Mouse (Mus musculus): ENCODE data around the gene Lnx2. TPM values are rescaled to one million over a fixed set of nuclear protein-coding genes. Genes with fewer than 3 reads are reported as not detected.
A peak's percentile ranks its signal among the peaks of the same experiment; 100 is the strongest.

Lnx2 gene
- polyA plus RNA-seq, 1 experiment = 9.5 TPM

GRCm38 (mm10) chr5:147077305-147078034 lies 1.1 kb upstream of the Lnx2 start:
- H3K4me3 ChIP-seq (ENCODE audit: control insufficient read depth, low read depth, low read length) = peak overlapping the region; percentile 94
- H3K27ac ChIP-seq (ENCODE audit: control insufficient read depth, insufficient read depth, low read depth, low read length) = peak overlapping the region; percentile 85
- peak; percentile 86 for TF ChIP-seq POLR2A (IDR thresholded peaks at IDR 0.05; ENCODE audit: control insufficient read depth, low read depth, low read length)
- TF ChIP-seq CTCF (IDR thresholded peaks at IDR 0.05; ENCODE audit: control insufficient read depth, insufficient read depth, insufficient replicate concordance, low read depth, low read length) = no peak

DNA sequence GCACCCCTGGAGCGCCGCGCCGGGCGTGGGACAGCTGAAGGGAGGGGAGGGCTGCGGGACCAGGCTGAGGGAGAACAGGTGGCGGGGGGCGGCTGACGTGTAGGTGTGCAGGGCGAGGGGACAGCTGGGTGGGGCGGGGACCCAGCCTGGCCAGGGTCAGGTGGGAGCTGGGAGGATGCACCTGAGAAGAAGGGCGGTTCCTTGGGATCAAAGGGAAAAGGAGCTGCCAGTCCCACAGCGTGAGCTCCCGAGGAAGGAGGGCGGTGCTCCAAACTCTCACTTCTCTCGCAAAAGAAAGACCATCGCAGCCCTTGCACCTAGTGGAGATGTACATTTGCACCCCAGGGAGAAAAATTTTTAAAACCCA lies 396 bp upstream of the Lnx2 start, which contains the start of gene Polr1d:
Polr1d (plus strand) TSS at position 252 of the 367 bp plus-strand sequence.
- no peaks in the 10 kb centered on the region for H3K27me3 ChIP-seq (ENCODE audit: control insufficient read depth, insufficient read depth, low read length)
- H3K4me3 ChIP-seq (ENCODE audit: control insufficient read depth, low read depth, low read length) = peak within 1 kb of the TSS; percentile 94
- no peak for TF ChIP-seq CTCF (IDR thresholded peaks at IDR 0.05; ENCODE audit: control insufficient read depth, insufficient read depth, insufficient replicate concordance, low read depth, low read length)
- TF ChIP-seq POLR2A (IDR thresholded peaks at IDR 0.05; ENCODE audit: control insufficient read depth, low read depth, low read length) = no peak
- H3K4me1 ChIP-seq (ENCODE audit: control insufficient read depth, insufficient read depth, low read length) = peaks cover 15% of the 10 kb centered on the region
- H3K27ac ChIP-seq (ENCODE audit: control insufficient read depth, insufficient read depth, low read depth, low read length) = peak within 1 kb of the TSS; percentile 93
- H3K36me3 ChIP-seq (ENCODE audit: control insufficient read depth, insufficient read depth, low read length) = no peaks in the 10 kb centered on the region

More at GRCm38 (mm10) chr5:147077305-147078034, 1.1 kb upstream of the Lnx2 start:
- H3K4me1 ChIP-seq (ENCODE audit: control insufficient read depth, insufficient read depth, low read length) = peaks cover 15% of the 10 kb centered on the region
- H3K27me3 ChIP-seq (ENCODE audit: control insufficient read depth, insufficient read depth, low read length) = no peaks in the 10 kb centered on the region
- H3K36me3 ChIP-seq (ENCODE audit: control insufficient read depth, insufficient read depth, low read length) = no peaks in the 10 kb centered on the region

- no peak for TF ChIP-seq CTCF (IDR thresholded peaks at IDR 0.05; ENCODE audit: control insufficient read depth, insufficient read depth, insufficient replicate concordance, low read depth, low read length)
- no peak for TF ChIP-seq POLR2A (IDR thresholded peaks at IDR 0.05; ENCODE audit: control insufficient read depth, low read depth, low read length)
These were observed 1.0 kb downstream of the Lnx2 start for GRCm38 (mm10) chr5:147075103-147076025.

DNA sequence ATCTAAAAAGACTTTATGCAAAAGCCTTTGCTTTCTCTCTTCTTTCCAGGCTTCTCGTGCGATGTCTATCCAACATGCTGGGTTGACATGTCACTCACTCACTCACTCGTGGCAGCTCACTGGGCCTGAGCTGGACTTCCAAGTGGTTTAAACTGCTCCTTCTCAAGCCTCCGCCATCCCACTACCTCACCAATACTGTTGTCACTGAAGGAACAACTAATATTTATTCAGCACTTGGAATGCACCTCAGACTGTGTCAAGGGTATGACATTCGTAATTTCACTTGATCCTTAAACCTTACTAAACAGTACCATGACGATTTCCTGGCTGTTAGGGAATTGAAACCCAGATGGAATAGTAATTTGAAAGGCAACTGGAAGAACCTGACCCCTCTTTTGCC lies 2.6 kb downstream of the Lnx2 start:
- Histone ChIP-seq H3K4me1 (ENCODE audit: control insufficient read depth, insufficient read depth, low read length) (peaks cover 15% of the 10 kb centered on the region), H3K4me3 (ENCODE audit: control insufficient read depth, low read depth, low read length) (no peak overlapping the region), H3K27ac (ENCODE audit: control insufficient read depth, insufficient read depth, low read depth, low read length) (no peak overlapping the region), H3K36me3 (ENCODE audit: control insufficient read depth, insufficient read depth, low read length) (no peaks in the 10 kb centered on the region), H3K27me3 (ENCODE audit: control insufficient read depth, insufficient read depth, low read length) (no peaks in the 10 kb centered on the region)
- TF ChIP-seq POLR2A (IDR thresholded peaks at IDR 0.05; ENCODE audit: control insufficient read depth, low read depth, low read length) (no peak), CTCF (IDR thresholded peaks at IDR 0.05; ENCODE audit: control insufficient read depth, insufficient read depth, insufficient replicate concordance, low read depth, low read length) (no peak)

More at GRCm38 (mm10) chr5:147075103-147076025, 1.0 kb downstream of the Lnx2 start:
- Histone ChIP-seq H3K4me3 (ENCODE audit: control insufficient read depth, low read depth, low read length) (peak overlapping the region; percentile 94), H3K27me3 (ENCODE audit: control insufficient read depth, insufficient read depth, low read length) (no peaks in the 10 kb centered on the region), H3K36me3 (ENCODE audit: control insufficient read depth, insufficient read depth, low read length) (no peaks in the 10 kb centered on the region), H3K4me1 (ENCODE audit: control insufficient read depth, insufficient read depth, low read length) (peaks cover 15% of the 10 kb centered on the region), H3K27ac (ENCODE audit: control insufficient read depth, insufficient read depth, low read depth, low read length) (peak overlapping the region; percentile 93; the same call in 1 of the 2 replicates)

- Histone ChIP-seq H3K4me3 (ENCODE audit: control insufficient read depth, low read depth, low read length) (no peak overlapping the region), H3K4me1 (ENCODE audit: control insufficient read depth, insufficient read depth, low read length) (peaks cover 11% of the 10 kb centered on the region), H3K36me3 (ENCODE audit: control insufficient read depth, insufficient read depth, low read length) (no peaks in the 10 kb centered on the region), H3K27me3 (ENCODE audit: control insufficient read depth, insufficient read depth, low read length) (no peaks in the 10 kb centered on the region), H3K27ac (ENCODE audit: control insufficient read depth, insufficient read depth, low read depth, low read length) (no peak overlapping the region)
- TF ChIP-seq CTCF (IDR thresholded peaks at IDR 0.05; ENCODE audit: control insufficient read depth, insufficient read depth, insufficient replicate concordance, low read depth, low read length) = no peak
- no peak for TF ChIP-seq POLR2A (IDR thresholded peaks at IDR 0.05; ENCODE audit: control insufficient read depth, low read depth, low read length)
These were observed 4.5 kb downstream of the Lnx2 start for GRCm38 (mm10) chr5:147071886-147072285.

DNA sequence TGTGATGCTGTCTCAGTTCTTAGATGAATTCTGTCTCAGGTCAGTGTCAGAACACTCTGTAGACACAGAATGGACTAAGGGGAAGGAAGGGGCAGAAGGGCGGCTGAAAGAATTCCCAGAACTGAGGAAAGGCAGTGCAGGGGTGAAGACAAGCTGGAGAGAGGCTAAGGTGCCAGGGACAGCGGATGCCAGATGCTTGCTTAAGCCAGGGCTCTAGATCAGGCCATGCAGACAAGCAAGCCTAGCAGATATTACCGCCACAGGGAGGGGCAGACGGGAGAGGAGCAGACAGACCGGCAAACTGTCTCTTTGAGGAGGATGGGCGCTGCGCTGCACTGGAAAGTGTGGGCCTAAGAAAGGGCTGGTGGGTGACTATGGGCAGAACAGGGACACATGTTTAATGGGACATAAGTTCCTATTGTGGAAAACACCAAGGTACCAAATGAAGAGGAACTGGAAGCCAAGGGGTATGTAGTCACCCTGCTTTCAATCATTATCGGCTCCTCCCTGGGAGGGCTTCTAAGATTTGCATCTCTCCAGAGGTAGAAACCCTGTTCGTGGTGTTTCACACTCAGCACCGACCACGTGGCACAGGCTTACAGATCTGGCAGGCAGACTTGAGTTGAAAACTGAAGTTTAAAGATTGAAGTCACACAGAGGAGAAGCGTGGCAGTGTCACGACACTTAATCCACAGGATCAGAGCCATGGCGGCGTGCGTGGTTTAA lies 5.4 kb downstream of the Lnx2 start:
- TF ChIP-seq CTCF (IDR thresholded peaks at IDR 0.05; ENCODE audit: control insufficient read depth, insufficient read depth, insufficient replicate concordance, low read depth, low read length) (no peak), POLR2A (IDR thresholded peaks at IDR 0.05; ENCODE audit: control insufficient read depth, low read depth, low read length) (no peak)
- H3K4me1 ChIP-seq (ENCODE audit: control insufficient read depth, insufficient read depth, low read length) = peaks cover 8% of the 10 kb centered on the region

More for the DNA sequence above, 5.4 kb downstream of the Lnx2 start:
- no peaks in the 10 kb centered on the region for H3K36me3 ChIP-seq (ENCODE audit: control insufficient read depth, insufficient read depth, low read length)
- peak overlapping the region; percentile 62 for H3K27ac ChIP-seq (ENCODE audit: control insufficient read depth, insufficient read depth, low read depth, low read length)
- H3K4me3 ChIP-seq (ENCODE audit: control insufficient read depth, low read depth, low read length) = no peak overlapping the region
- no peaks in the 10 kb centered on the region for H3K27me3 ChIP-seq (ENCODE audit: control insufficient read depth, insufficient read depth, low read length)

All from testis, adult 2 months (tissue).